Mouse (Mus musculus): ENCODE data around the gene Mid1.
"Not testable (repeated sequence)": the region's sequence is repeated elsewhere in the genome, so short reads cannot be mapped to it uniquely, and the experiment has no call there.

Gene Mid1

GRCm38 (mm10) chrX:169986519-169987367, 301.7 kb downstream of the Mid1 start:
- DNase-seq (ENCODE audit: low read depth, low spot score): peak; percentile 92

- DNase-seq (ENCODE audit: low read depth, low spot score): peak; percentile 69
Measured at GRCm38 (mm10) chrX:169987368-169987837, 302.4 kb downstream of the Mid1 start.

- DNase-seq (ENCODE audit: low read depth, low spot score): peak; percentile 62
Measured at GRCm38 (mm10) chrX:169988571-169989218, 303.7 kb downstream of the Mid1 start.

- not testable (repeated sequence) for DNase-seq (ENCODE audit: low read depth, low spot score)
Measured at GRCm38 (mm10) chrX:169989219-169989595, 304.2 kb downstream of the Mid1 start.

- peak; percentile 96 for DNase-seq (ENCODE audit: low read depth, low spot score)
Measured at GRCm38 (mm10) chrX:169989691-169990631, 305.0 kb downstream of the Mid1 start.

- DNase-seq (ENCODE audit: low read depth, low spot score): peak; percentile 88
Measured at GRCm38 (mm10) chrX:169991128-169991873, 306.3 kb downstream of the Mid1 start.

GRCm38 (mm10) chrX:169992086-169992930, 307.3 kb downstream of the Mid1 start:
- DNase-seq (ENCODE audit: low read depth, low spot score): peak; percentile 67

- DNase-seq (ENCODE audit: low read depth, low spot score): peak; percentile 69
Measured at GRCm38 (mm10) chrX:169992951-169993547, 308.1 kb downstream of the Mid1 start.

- peak; percentile 75 for DNase-seq (ENCODE audit: low read depth, low spot score)
Measured at GRCm38 (mm10) chrX:169994011-169994865, 309.2 kb downstream of the Mid1 start.

- DNase-seq (ENCODE audit: low read depth, low spot score): peak; percentile 76
Measured at GRCm38 (mm10) chrX:169994866-169995711, 310.1 kb downstream of the Mid1 start.

- peak; percentile 78 for DNase-seq (ENCODE audit: low read depth, low spot score)
Measured at GRCm38 (mm10) chrX:169995909-169996521, 311.0 kb downstream of the Mid1 start.

GRCm38 (mm10) chrX:169996926-169997325, 311.9 kb downstream of the Mid1 start:
- peak; percentile 100 for DNase-seq (ENCODE audit: low read depth, low spot score)

GRCm38 (mm10) chrX:169997456-169997853, 312.5 kb downstream of the Mid1 start:
- not testable (repeated sequence) for DNase-seq (ENCODE audit: low read depth, low spot score)

GRCm38 (mm10) chrX:169997854-169998456, 313.0 kb downstream of the Mid1 start:
- peak; percentile 100 for DNase-seq (ENCODE audit: low read depth, low spot score)

GRCm38 (mm10) chrX:169998559-169999219, 313.7 kb downstream of the Mid1 start:
- DNase-seq (ENCODE audit: low read depth, low spot score): not testable (repeated sequence)

- DNase-seq (ENCODE audit: low read depth, low spot score): peak; percentile 82
Measured at GRCm38 (mm10) chrX:169999226-169999883, 314.4 kb downstream of the Mid1 start.
